Comparison of ENCODE assay signal across 8 mouse cellular contexts in the genomic region with DNA sequence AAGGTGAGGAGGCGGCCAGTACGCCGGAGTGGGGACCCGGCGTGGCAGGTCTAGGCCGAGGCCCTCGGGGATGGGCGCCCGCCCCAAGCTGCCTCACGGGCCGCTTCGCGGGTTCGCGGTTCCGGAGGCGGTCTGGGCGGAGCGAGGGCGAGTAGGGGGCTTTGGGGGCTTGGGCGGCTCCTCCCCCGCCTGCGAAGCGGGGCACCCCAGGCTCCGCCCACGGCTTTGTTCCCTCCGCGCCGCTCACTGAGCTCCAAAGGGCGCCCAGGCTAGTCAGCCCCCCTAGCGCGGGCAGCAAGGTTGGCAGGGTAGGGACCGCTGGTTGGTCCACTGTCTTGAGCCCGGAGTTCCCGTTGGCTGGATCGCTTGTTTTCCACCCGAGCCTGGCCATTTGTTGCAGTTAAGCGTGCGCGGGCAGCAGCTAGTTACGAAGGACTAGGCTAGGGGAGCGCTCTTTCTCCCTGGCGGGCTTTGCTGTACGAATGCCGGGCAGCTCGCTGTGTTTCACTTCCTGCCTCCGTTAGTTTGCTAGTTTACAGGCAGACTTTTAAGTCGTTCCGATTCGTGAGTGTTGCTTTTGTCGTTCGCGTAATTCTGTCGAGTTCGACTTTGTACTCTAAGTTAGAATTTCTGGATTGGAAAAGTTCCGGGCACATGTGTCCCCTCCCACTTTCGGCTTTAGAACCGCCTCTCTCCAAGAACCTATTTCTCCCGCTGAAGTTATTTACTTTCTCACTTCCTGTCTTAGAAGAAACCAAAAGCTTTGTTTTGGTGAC. TPM values are rescaled to one million over a fixed set of nuclear protein-coding genes. Genes with fewer than 3 reads are reported as not detected.
DNase-seq lines count a peak whose midpoint lies in the region; TF ChIP-seq lines count a peak whose summit lies in the region.

No protein-coding gene starts in this region.

- under 1% methylated on average over 59 of the region's 59 CpGs for WGBS in spleen, adult 2 months

- H3K27me3 ChIP-seq in spleen, adult 2 months (ENCODE audit: control insufficient read depth, insufficient read depth, low read length) = no peaks in the 10 kb centered on the region

- peak overlapping the region; percentile 98 for H3K4me3 ChIP-seq in spleen, adult 2 months (ENCODE audit: extremely low read depth, insufficient read depth, insufficient read length)

- H3K36me3 ChIP-seq in spleen, adult 2 months (ENCODE audit: control insufficient read depth, insufficient read depth, low read length) = no peaks in the 10 kb centered on the region

- intact Hi-C loops in left cerebral cortex, postnatal 4 days (cut with DNase I) = no loop called here

- TF ChIP-seq CTCF in spleen, adult 2 months (IDR thresholded peaks at IDR 0.05; ENCODE audit: extremely low read depth, insufficient read depth, insufficient read length, insufficient replicate concordance) = no peak

- peak; percentile 80 to 84 for DNase-seq in cerebellum, postnatal 10 days
- DNase-seq in cerebellum, adult 11-12 months = no peak
- DNase-seq in c-Kit-positive CD71-negative TER-119-negative erythroid progenitor cells, embryonic 14.5 days (ENCODE audit: low read depth) = peak; percentile 70
- DNase-seq in frontal cortex, postnatal 10 days (ENCODE audit: low spot score in 2 of 2) = peak; percentile 65 to 73
- peak; percentile 60 for DNase-seq in hindlimb bud, embryonic 11.5 days (ENCODE audit: extremely low spot score, low read depth, low spot score)
- DNase-seq in left cerebral cortex, postnatal 4 days = peak; percentile 83
- peak; percentile 94 for DNase-seq in mesoderm, embryonic 11.5 days (ENCODE audit: low read depth, low spot score)
- peak; percentile 52 to 61 for DNase-seq in spleen, adult 2 months (ENCODE audit: low read depth in 1 of 2, low spot score in 2 of 2)

- no peak; the same call in 1 of the 2 replicates for TF ChIP-seq POLR2A in spleen, adult 2 months (IDR thresholded peaks at IDR 0.05; ENCODE audit: low read depth, low read length)

- peak overlapping the region; percentile 100 for H3K27ac ChIP-seq in spleen, adult 2 months (ENCODE audit: insufficient read depth, low read length)

- peaks cover 15% of the 10 kb centered on the region for H3K4me1 ChIP-seq in spleen, adult 2 months (ENCODE audit: control insufficient read depth, insufficient read depth, insufficient read length)

RNA-seq across cellular contexts. Expression of a gene that starts 0.6 kb away (rescaled TPM):
- total RNA-seq in left cerebral cortex, postnatal 4 days (2021) = 10 to 100 TPM; 92.3 to 94.5 TPM
- 24.0 and 26.5 TPM in 2 replicates for polyA plus RNA-seq in spleen, adult 2 months (2012; rRNA removed)
